Mouse (Mus musculus) brain, adult 2 months (tissue): ENCODE measurements around the gene Sesn1.
"Not testable (repeated sequence)": the region's sequence is repeated elsewhere in the genome, so short reads cannot be mapped to it uniquely, and the experiment has no call there.

Experiments
- DNase-seq: peaks from one replicate; pipeline ENCODE4 v3.0.0; 2011; ENCODE audit warnings: low read depth, low spot score

Sesn1 gene

DNA sequence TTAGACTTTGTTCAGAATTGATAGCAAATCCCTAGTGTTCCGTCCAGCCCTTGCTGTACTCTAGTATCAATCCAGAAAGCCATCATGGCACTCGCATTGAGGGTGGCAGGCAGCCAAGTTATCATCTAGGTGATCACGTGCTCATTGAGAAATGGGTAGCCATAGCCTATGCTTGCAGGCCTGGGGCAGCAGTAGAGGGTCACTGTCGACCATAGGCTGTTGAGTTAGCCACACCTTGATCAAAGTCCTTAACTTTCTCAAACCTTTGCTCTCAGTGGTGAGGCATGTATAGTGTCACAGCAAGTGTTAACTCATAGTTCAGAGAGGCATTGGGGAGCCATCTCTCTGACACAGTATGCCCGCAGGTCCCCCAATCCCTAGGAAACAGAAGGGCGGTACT is 11.4 kb downstream of the Sesn1 start:
- no peak for DNase-seq

GRCm38 (mm10) chr10:41822573-41823281 is 13.0 kb downstream of the Sesn1 start:
- DNase-seq = peak; percentile 83

- not testable (repeated sequence) for DNase-seq
Observed at GRCm38 (mm10) chr10:41823282-41823675, 13.5 kb downstream of the Sesn1 start.

DNA sequence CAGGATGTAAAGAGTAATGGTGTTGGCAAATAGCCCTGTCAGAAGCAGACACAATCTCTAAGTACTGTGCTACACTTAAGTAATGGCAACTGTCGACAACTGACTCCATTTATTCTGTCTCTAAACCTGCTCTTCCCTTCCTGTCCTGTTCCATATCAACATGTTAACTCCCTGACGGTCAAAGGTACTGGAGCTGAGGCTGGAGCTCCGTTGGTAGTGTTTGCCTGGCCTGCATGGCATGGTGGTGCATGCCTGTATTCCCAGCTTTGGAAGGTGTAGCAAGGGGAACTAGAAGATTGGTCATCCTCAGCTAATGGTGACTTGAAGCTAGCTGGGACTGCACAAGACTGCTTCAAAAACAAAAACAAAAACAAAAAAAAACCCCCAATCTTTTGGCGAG is 14.2 kb downstream of the Sesn1 start:
- no peak for DNase-seq

GRCm38 (mm10) chr10:41825041-41825440 is 15.3 kb downstream of the Sesn1 start:
- DNase-seq = no peak

DNA sequence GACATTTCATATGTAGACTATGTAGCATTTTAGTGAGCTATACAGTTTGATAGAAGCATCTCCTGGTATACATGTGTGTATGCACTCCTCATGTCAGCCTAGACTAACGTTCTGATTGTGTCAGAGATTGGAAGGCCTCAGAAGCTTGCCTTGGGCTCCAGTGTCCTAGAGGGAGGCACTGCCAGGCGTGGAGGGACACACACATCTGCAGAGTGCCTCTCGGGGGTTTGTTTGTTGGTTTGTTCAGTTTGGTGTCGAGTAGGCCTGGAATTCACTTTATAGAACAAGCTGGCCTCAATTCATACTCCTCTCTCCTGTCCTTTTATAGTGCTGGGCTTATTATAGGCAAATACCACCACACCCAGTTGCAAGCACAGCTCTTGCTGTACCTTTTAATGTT is 16.3 kb downstream of the Sesn1 start:
- DNase-seq = no peak

- DNase-seq = no peak
Observed at GRCm38 (mm10) chr10:41826526-41827116, 16.9 kb downstream of the Sesn1 start.

DNA sequence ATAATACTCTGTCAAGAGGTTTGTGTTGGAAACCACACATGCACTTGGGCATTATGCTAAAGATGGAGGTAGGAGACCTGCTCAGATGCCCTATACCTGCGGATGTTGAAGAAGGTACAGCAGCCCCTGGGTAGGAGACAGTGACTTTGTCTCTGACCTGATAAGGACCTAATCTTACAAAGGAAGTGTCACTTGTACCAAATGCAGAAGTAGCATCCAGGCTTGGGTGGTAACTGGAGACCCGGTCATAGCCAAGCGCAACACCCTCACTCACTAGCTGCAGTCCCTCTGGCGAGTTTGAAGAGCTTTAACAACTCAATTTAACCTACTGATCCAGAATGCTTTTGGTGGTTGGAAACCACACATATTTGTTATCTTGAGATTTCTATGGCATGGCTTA is 18.0 kb downstream of the Sesn1 start:
- no peak for DNase-seq

DNA sequence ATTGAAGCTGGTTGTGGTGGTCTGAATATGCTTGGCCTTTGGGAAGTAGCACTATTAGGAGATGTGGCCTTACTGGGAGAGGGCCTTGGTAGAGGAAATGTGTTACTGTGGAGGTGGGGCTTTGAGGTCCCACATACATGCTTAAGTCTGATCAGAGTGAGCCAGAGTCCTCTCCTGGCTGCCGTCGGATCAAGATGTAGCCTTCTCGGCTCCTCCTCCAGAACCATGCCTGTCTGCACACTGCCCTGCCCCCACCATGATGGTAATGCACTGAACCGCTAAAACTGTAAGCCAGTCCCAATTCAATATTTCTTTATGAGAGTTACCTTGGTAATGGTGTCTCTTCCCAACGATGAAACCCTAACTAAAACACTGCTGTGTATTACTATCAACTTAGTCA is 19.5 kb downstream of the Sesn1 start:
- no peak for DNase-seq

DNA sequence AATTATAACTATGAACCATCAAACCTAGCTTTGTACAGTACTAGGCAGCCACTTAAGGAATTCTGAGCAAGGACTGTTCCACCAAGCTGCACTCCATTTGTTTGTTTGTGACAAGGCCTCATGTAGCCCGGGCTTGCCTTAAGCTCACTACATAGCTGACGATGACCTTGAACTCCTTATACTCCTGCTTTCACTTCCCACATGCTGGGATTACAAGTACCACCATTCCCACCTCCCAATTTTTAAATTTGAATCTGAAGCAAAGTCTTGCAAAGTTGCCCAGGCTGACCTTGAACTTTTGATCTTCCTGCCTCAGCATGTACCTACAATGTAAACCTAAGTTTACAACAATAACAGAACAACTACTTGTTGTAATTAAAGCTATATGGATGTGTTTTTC is 20.2 kb downstream of the Sesn1 start:
- DNase-seq = no peak

- DNase-seq = no peak
Observed at GRCm38 (mm10) chr10:41830445-41830844, 20.7 kb downstream of the Sesn1 start.

- peak; percentile 95 for DNase-seq
Observed at GRCm38 (mm10) chr10:41830851-41831522, 21.3 kb downstream of the Sesn1 start.

DNA sequence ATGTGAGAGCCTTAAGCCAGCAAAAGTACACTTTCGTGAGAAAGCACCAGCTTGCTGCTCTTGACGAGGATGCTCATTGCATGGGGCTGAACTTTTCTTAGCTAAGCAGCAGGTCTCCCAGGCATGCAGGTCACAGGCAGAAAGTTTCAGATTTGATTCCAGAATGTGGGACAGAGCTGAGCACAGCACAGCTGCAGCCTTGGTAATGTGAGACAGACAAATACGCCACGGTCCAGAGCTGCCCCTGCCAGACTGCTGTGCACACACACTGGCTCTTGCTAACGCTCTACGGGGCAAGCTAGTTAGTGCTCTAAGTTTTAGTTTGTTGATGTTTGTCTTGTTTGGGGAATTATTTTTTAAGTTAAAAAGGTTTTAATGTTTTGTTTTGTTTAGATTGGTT is 22.5 kb downstream of the Sesn1 start:
- peak; percentile 39 for DNase-seq

DNA sequence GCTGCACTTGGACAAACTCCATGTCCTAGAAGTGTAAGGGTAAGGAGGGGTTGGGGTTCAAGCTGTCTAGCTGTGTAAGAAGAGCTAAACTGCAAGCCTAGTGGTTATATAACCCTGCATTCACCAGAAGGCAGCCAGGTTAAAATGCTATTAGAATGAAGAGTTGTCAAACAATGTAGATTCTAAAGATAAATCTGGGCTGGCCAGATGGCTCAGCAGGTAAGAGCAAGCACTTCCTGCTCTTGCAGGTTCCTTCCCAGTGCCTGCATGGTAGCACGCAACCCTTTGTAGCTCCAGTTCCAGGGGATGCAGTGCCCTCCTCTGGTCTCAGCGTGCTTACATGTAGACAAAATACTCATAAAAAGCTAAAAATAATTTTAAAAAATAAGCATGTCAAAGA is 24.4 kb downstream of the Sesn1 start:
- DNase-seq = peak; percentile 92

GRCm38 (mm10) chr10:41838911-41839310 is 29.2 kb downstream of the Sesn1 start:
- DNase-seq = no peak

DNA sequence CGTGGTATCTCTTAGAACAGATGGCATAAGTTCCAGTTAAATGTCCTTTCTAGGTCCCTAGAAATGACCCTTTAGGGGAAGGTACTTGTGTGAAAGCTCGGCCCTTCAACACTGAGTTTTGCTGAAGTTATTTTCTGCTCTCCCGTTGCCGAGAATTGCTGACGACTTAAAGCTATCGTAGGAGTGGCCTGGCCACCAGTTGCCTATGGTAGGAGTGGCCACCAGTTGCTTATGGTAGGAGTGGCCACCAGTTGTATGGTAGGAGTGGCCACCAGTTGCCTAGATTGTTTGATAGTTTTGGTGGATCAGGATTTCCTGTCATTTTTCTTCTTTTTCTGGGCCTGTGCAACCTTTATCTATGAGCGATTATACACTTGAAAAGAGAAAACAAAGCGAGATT is 38.0 kb downstream of the Sesn1 start:
- DNase-seq = no peak

- DNase-seq = no peak
Observed at GRCm38 (mm10) chr10:41848721-41849120, 39.0 kb downstream of the Sesn1 start.

- DNase-seq = no peak
Observed at GRCm38 (mm10) chr10:41859820-41860219, 50.1 kb downstream of the Sesn1 start.

GRCm38 (mm10) chr10:41860275-41860688 is 50.5 kb downstream of the Sesn1 start:
- DNase-seq = peak; percentile 94

DNA sequence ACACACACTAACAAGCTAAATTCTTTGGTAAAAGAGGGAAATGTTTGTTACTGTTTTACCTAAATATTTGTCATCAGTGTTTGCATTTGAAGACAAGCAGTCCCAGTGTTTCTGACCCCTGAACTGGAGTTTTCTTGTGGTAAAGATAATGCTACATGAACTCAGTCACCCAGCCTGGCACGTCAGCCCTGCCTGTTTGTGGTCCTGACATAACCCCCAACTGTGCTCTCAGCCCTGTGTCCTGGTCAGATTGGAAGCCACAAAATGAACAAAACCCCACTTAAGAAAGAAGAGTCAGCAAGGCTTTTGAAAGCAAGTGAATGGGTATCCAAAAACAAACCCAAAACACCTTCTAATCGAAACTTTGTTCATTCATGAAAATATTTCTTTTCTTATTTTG is 53.3 kb downstream of the Sesn1 start:
- no peak for DNase-seq

DNA sequence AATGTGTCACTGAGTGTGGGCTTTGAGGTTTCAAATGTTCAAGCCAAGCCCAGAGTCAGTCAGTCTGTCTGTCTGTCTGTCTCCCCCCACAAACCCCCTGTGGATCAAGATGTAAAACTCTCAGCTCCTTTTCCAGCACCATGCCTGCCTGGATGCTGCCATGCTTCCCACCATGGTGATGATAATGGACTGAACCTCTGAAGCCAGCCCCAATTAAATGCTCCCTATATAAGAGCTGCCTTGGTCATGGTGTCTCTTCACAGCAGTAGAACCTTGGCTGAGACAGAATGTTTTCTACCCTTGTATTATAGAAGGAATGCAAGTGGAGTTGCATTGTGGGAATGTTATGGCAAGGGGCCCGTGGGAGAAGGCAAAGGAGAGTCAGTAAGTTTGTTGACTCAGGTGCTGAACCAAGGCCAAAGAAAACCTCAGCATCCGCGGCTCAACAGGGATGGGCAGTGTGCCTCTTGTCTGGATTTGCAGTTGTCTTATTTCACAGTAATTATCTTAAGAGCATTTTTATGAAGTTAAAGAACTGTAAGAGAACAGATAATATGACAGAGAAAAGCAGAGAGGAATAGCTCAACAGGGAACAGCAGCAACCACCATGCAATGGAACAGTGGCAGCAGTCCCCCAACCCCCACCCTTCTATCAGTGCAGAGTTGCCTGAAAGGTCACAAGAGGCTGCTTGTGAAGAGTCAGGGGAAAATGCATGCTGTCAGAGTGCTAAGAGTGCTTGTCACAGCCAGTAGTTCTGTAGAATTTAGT is 56.5 kb downstream of the Sesn1 start:
- DNase-seq = peak; percentile 53

DNA sequence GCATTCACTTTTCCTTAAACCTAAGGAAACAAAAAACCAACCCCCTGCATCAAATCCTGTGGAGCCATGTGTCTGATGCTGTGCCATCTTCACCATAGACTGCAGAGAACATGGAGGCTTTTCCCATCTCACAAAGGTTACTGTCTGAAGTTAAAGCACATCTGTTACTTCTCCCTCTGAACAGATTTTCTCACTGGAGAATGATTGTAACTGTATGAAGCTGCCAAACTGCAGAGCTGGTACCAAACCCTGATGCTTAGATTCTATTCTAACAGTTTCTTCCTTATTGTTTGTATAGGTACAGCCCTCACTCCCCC is 57.1 kb downstream of the Sesn1 start:
- DNase-seq = peak; percentile 53
